Mouse (Mus musculus) spleen, adult 2 months (tissue): ENCODE results near the gene Smarca4. TPM values are rescaled to one million over a fixed set of nuclear protein-coding genes. Genes with fewer than 3 reads are reported as not detected.

Experiments used
- DNase-seq, 2 experiments: peaks; one replicate each; pipeline versions ENCODE4 v3.0.0 to v3.0.0-alpha.2; 2012 to 2021; ENCODE audit warnings: low spot score in 2 of 2, low read depth in 1 of 2
- H3K27ac ChIP-seq: fragments of 200-500 bp; 2 replicates; pipeline ENCODE4 v1.5.1; 2012; ENCODE audit warnings: low read length, inconsistent platforms; ENCODE audit not compliant: insufficient read depth
- H3K27me3 ChIP-seq: fragments of 200-500 bp; 2 replicates; pipeline ENCODE4 v1.6.1; 2012; ENCODE audit warnings: mild to moderate bottlenecking, moderate library complexity, low read length, inconsistent platforms; ENCODE audit not compliant: control insufficient read depth, insufficient read depth
- H3K36me3 ChIP-seq: fragments of 200-500 bp; 2 replicates; pipeline ENCODE4 v1.6.1; 2012; ENCODE audit warnings: mild to moderate bottlenecking, low read length, inconsistent platforms; ENCODE audit not compliant: control insufficient read depth, insufficient read depth
- H3K4me1 ChIP-seq: fragments of 200-500 bp; 2 replicates; pipeline ENCODE4 v1.6.1; 2011; ENCODE audit warnings: inconsistent platforms; ENCODE audit not compliant: control insufficient read depth, insufficient read depth, insufficient read length
- H3K4me3 ChIP-seq: fragments of 200-500 bp; 2 replicates; pipeline ENCODE4 v1.5.1; 2011; ENCODE audit warnings: mild to moderate bottlenecking, inconsistent platforms; ENCODE audit not compliant: insufficient read depth, insufficient read length; ENCODE audit errors: extremely low read depth
- CTCF ChIP-seq: fragments of 200-500 bp; IDR thresholded peaks from 2 replicates; pipeline ENCODE4 v1.5.1; 2011; ENCODE audit warnings: mild to moderate bottlenecking, inconsistent platforms; ENCODE audit not compliant: insufficient read depth, insufficient read length, insufficient replicate concordance; ENCODE audit errors: extremely low read depth
- POLR2A ChIP-seq: fragments of 200-500 bp; IDR thresholded peaks from 2 replicates; pipeline ENCODE4 v1.6.1; 2011; ENCODE audit warnings: low read depth, low read length, inconsistent platforms
- WGBS: fragments of 180-500 bp; shearing (Covaris S2); methylation state at CpG from one replicate; pipeline ENCODE4 v1.1.7; 2018; 5-methylcytosine and 5-hydroxymethylcytosine counted together
- polyA plus RNA-seq: library from polyadenylated mRNA; depleted of rRNA; stranded (reverse); fragments of >200 nt; gene quantifications from 2 replicates; pipeline ENCODE4 v1.2.3, GENCODE M21; 2012; rRNA removed

Gene Smarca4
- 30.2 and 44.3 TPM in 2 replicates for polyA plus RNA-seq

- peak; percentile 97 to 99 for DNase-seq
- Histone ChIP-seq H3K27ac (peak within 1 kb of the TSS; percentile 97), H3K36me3 (no peaks in the 10 kb centered on the region), H3K27me3 (no peaks in the 10 kb centered on the region), H3K4me3 (peak within 1 kb of the TSS; percentile 93), H3K4me1 (peaks cover 4% of the 10 kb centered on the region)
- TF ChIP-seq POLR2A (peak; percentile 48), CTCF (no peak)
- 1% methylated on average over 42 of the region's 45 CpGs for WGBS
Observed at GRCm38 (mm10) chr9:21615617-21616231, at the start of gene Smarca4. Smarca4 (plus strand) TSS chr9:21616169.

- 88% methylated on average over 1 of the region's 1 CpGs for WGBS
- H3K27me3 ChIP-seq = no peaks in the 10 kb centered on the region
- no peak overlapping the region for H3K4me3 ChIP-seq
- peaks cover 8% of the 10 kb centered on the region for H3K36me3 ChIP-seq
- TF ChIP-seq POLR2A (no peak), CTCF (no peak)
- no peak for DNase-seq
- peaks cover 5% of the 10 kb centered on the region for H3K4me1 ChIP-seq
- no peak overlapping the region for H3K27ac ChIP-seq
Observed at GRCm38 (mm10) chr9:21566538-21566937, 49.4 kb upstream of the Smarca4 start.

- Histone ChIP-seq H3K4me3 (no peak overlapping the region), H3K27ac (no peak overlapping the region), H3K4me1 (peaks cover 5% of the 10 kb centered on the region), H3K36me3 (peaks cover 10% of the 10 kb centered on the region), H3K27me3 (no peaks in the 10 kb centered on the region)
- no peak for TF ChIP-seq CTCF
- no peak for TF ChIP-seq POLR2A
- DNase-seq = no peak
- 64% methylated on average over 2 of the region's 2 CpGs for WGBS
Observed at GRCm38 (mm10) chr9:21567051-21567450, 48.9 kb upstream of the Smarca4 start.

- no peak overlapping the region for H3K4me3 ChIP-seq
- 92% methylated on average over 8 of the region's 8 CpGs for WGBS
- TF ChIP-seq POLR2A = no peak
- TF ChIP-seq CTCF = no peak
- H3K27me3 ChIP-seq = no peaks in the 10 kb centered on the region
- H3K36me3 ChIP-seq = peaks cover 11% of the 10 kb centered on the region
- peaks cover 5% of the 10 kb centered on the region for H3K4me1 ChIP-seq
- no peak overlapping the region for H3K27ac ChIP-seq
- DNase-seq = no peak
Observed at GRCm38 (mm10) chr9:21568657-21569255, 47.2 kb upstream of the Smarca4 start.

- Histone ChIP-seq H3K36me3 (peaks cover 21% of the 10 kb centered on the region), H3K27ac (no peak overlapping the region), H3K27me3 (no peaks in the 10 kb centered on the region), H3K4me1 (no peaks in the 10 kb centered on the region), H3K4me3 (no peak overlapping the region)
- 92% methylated on average over 8 of the region's 8 CpGs for WGBS
- TF ChIP-seq POLR2A = no peak
- TF ChIP-seq CTCF = no peak
- no peak for DNase-seq
Observed at GRCm38 (mm10) chr9:21574012-21574801, 41.8 kb upstream of the Smarca4 start.

GRCm38 (mm10) chr9:21575253-21575652 is 40.7 kb upstream of the Smarca4 start:
- Histone ChIP-seq H3K36me3 (peaks cover 15% of the 10 kb centered on the region), H3K4me3 (no peak overlapping the region), H3K4me1 (no peaks in the 10 kb centered on the region), H3K27ac (no peak overlapping the region), H3K27me3 (no peaks in the 10 kb centered on the region)
- TF ChIP-seq POLR2A (no peak), CTCF (no peak)
- DNase-seq = no peak
- 91% methylated on average over 10 of the region's 10 CpGs for WGBS
